ENCODE assay signal across 26 mouse cellular contexts in genomic region chr2:115082292-115082809, GRCm38 (mm10).
A peak's percentile ranks its signal among the peaks of the same experiment; 100 is the strongest.
DNase-seq lines count a peak whose midpoint lies in the region; ATAC-seq and TF ChIP-seq lines count a peak whose summit lies in the region.
"Had no signal": no experiment of that assay in that cellular context is flagged by ENCODE, and none has a peak within 500 bp of the region (broad histone marks: within the 10 kb centered on the region; RNA-seq: fewer than 3 reads in every experiment).

No protein-coding gene starts in this region.

- no peaks in the 10 kb centered on the region for H3K9me3 ChIP-seq in heart, postnatal 0 days (replicated peaks; ENCODE audit: control insufficient read depth, low read length)
- H3K9me3 ChIP-seq in lung, embryonic 15.5 days = no peaks in the 10 kb centered on the region
- H3K9me3 ChIP-seq in kidney, embryonic 16.5 days (ENCODE audit: low read length) = no peaks in the 10 kb centered on the region
- H3K9me3 ChIP-seq in forebrain, embryonic 16.5 days (ENCODE audit: control insufficient read depth, low read length) = no peaks in the 10 kb centered on the region; the same call in 1 of the 2 replicates
- H3K9me3 ChIP-seq: embryonic facial prominence, embryonic 10.5 days; forebrain, embryonic 10.5 days; G1E; hindbrain, embryonic 15.5 days; megakaryocyte, embryonic 14.5 days; neural tube, embryonic 12.5 days had no signal

- no peaks in the 10 kb centered on the region for H3K36me3 ChIP-seq in heart, postnatal 0 days (replicated peaks; ENCODE audit: control insufficient read depth, insufficient read depth, low read length)
- no peaks in the 10 kb centered on the region for H3K36me3 ChIP-seq in heart, adult 2 months (ENCODE audit: control insufficient read depth, insufficient read depth, low read length)
- no peaks in the 10 kb centered on the region for H3K36me3 ChIP-seq in lung, embryonic 15.5 days
- no peaks in the 10 kb centered on the region for H3K36me3 ChIP-seq in kidney, embryonic 16.5 days (ENCODE audit: insufficient read depth, low read length)
- H3K36me3 ChIP-seq in forebrain, embryonic 16.5 days (ENCODE audit: control insufficient read depth, insufficient read depth) = no peaks in the 10 kb centered on the region
- H3K36me3 ChIP-seq: embryonic facial prominence, embryonic 10.5 days; forebrain, embryonic 10.5 days; G1E; hindbrain, embryonic 15.5 days; neural tube, embryonic 12.5 days had no signal

- TF ChIP-seq CTCF in heart, postnatal 0 days (IDR thresholded peaks at IDR 0.05; ENCODE audit: low read depth) = no peak
- no peak for TF ChIP-seq CTCF in heart, adult 2 months (IDR thresholded peaks at IDR 0.05)

- no peak overlapping the region for H3K4me3 ChIP-seq in heart, postnatal 0 days (ENCODE audit: low read depth, low read length)
- H3K4me3 ChIP-seq in heart, adult 2 months = no peak overlapping the region
- H3K4me3 ChIP-seq in lung, embryonic 15.5 days = no peak overlapping the region
- no peak overlapping the region for H3K4me3 ChIP-seq in kidney, embryonic 16.5 days (ENCODE audit: low read length)
- no peak overlapping the region for H3K4me3 ChIP-seq in forebrain, embryonic 16.5 days (replicated peaks; ENCODE audit: low read length)
- H3K4me3 ChIP-seq: embryonic facial prominence, embryonic 10.5 days; forebrain, embryonic 10.5 days; hindbrain, embryonic 15.5 days; left cerebral cortex, adult 2 months; megakaryocyte, embryonic 14.5 days; neural tube, embryonic 12.5 days had no signal

- no peaks in the 10 kb centered on the region; the same call in 1 of the 2 replicates for H3K4me1 ChIP-seq in heart, postnatal 0 days (ENCODE audit: control insufficient read depth, insufficient read depth)
- peaks cover 1% of the 10 kb centered on the region; the same call in 1 of the 2 replicates for H3K4me1 ChIP-seq in heart, adult 2 months (ENCODE audit: control insufficient read depth, insufficient read depth, low read length)
- 0 out of 2 replicates have a peak, but pooled peaks cover 6% of the 10 kb centered on the region for H3K4me1 ChIP-seq in lung, embryonic 15.5 days
- H3K4me1 ChIP-seq in kidney, embryonic 16.5 days (ENCODE audit: insufficient read depth, low read length) = peaks cover 6% of the 10 kb centered on the region; the same call in 1 of the 2 replicates
- no peaks in the 10 kb centered on the region for H3K4me1 ChIP-seq in forebrain, embryonic 16.5 days (replicated peaks; ENCODE audit: control insufficient read depth, insufficient read depth, low read length)
- H3K4me1 ChIP-seq: embryonic facial prominence, embryonic 10.5 days; forebrain, embryonic 10.5 days; hindbrain, embryonic 15.5 days; megakaryocyte, embryonic 14.5 days; neural tube, embryonic 12.5 days had no signal

- TF ChIP-seq EP300 in heart, postnatal 0 days (IDR thresholded peaks at IDR 0.05; ENCODE audit: low read depth) = no peak
- no peak for TF ChIP-seq EP300 in heart, adult 2 months (IDR thresholded peaks at IDR 0.05; ENCODE audit: insufficient read depth, low read depth, low read length)

- DNase-seq in heart, postnatal 0 days (ENCODE audit: low spot score) = no peak
- no peak for DNase-seq in heart, adult 2 months
- DNase-seq in lung, postnatal 10 days = no peak
- peak; percentile 3 to 34 for DNase-seq in kidney, postnatal 25 days
- DNase-seq: B cell, adult 2 months; cerebellum, adult 11-12 months; cerebellum, postnatal 10 days; lung, postnatal 36 days; midbrain, embryonic 14.5 days; retina, postnatal 1 day; right cerebral cortex, postnatal 25 days; spleen, adult 18-20 months; thymus, postnatal 36 days had no signal

- no peak for ATAC-seq in heart, postnatal 0 days (ENCODE audit: insufficient read depth, low read depth)
- ATAC-seq in lung, embryonic 15.5 days (ENCODE audit: borderline replicate concordance, extremely low read depth, low FRiP score, low TSS enrichment) = no peak
- ATAC-seq in kidney, embryonic 16.5 days (ENCODE audit: low FRiP score, low TSS enrichment) = peak; percentile 59; the same call in 1 of the 2 replicates
- ATAC-seq in forebrain, embryonic 16.5 days = no peak
- ATAC-seq: Patski had no signal

- H3K9ac ChIP-seq in heart, postnatal 0 days (replicated peaks; ENCODE audit: low read depth, low read length) = no peak overlapping the region
- H3K9ac ChIP-seq in heart, adult 2 months (ENCODE audit: low read depth, low read length) = no peak overlapping the region
- H3K9ac ChIP-seq in lung, embryonic 15.5 days = no peak overlapping the region
- H3K9ac ChIP-seq in kidney, embryonic 16.5 days (replicated peaks; ENCODE audit: low read length) = no peak overlapping the region
- H3K9ac ChIP-seq in forebrain, embryonic 16.5 days (replicated peaks; ENCODE audit: low read depth, low read length) = no peak overlapping the region
- H3K9ac ChIP-seq: hindbrain, embryonic 15.5 days; liver, embryonic 14.5 days; neural tube, embryonic 12.5 days had no signal

- H3K27ac ChIP-seq in heart, postnatal 0 days (ENCODE audit: low read depth) = peak overlapping the region; percentile 3; the same call in 1 of the 2 replicates
- H3K27ac ChIP-seq in heart, adult 2 months = no peak overlapping the region
- 0 out of 2 replicates have a peak overlapping the region, but pooled peaks have one; percentile 5 for H3K27ac ChIP-seq in lung, embryonic 15.5 days
- H3K27ac ChIP-seq in kidney, embryonic 16.5 days (ENCODE audit: low read length) = peak overlapping the region; percentile 82
- H3K27ac ChIP-seq in forebrain, embryonic 16.5 days (ENCODE audit: low read length) = no peak overlapping the region
- H3K27ac ChIP-seq: embryonic facial prominence, embryonic 10.5 days; forebrain, embryonic 10.5 days; hindbrain, embryonic 15.5 days; left cerebral cortex, adult 2 months; liver, embryonic 14.5 days; neural tube, embryonic 12.5 days had no signal

- 41% methylated on average over 6 of the region's 6 CpGs for WGBS in heart, postnatal 0 days
- WGBS in heart, adult 2 months = 37% methylated on average over 6 of the region's 6 CpGs
- WGBS in lung, embryonic 15.5 days = 60% methylated on average over 6 of the region's 6 CpGs
- WGBS in kidney, embryonic 16.5 days = 43% methylated on average over 6 of the region's 6 CpGs
- 79% methylated on average over 6 of the region's 6 CpGs for WGBS in forebrain, embryonic 16.5 days

- intact Hi-C loops in heart, adult 2 months (cut with DNase I) = no loop called here

- H3K27me3 ChIP-seq in heart, postnatal 0 days (ENCODE audit: control insufficient read depth, insufficient read depth, low read length) = no peaks in the 10 kb centered on the region
- no peaks in the 10 kb centered on the region for H3K27me3 ChIP-seq in heart, adult 2 months (ENCODE audit: control insufficient read depth, insufficient read depth, low read length)
- H3K27me3 ChIP-seq in lung, embryonic 15.5 days = no peaks in the 10 kb centered on the region
- H3K27me3 ChIP-seq in kidney, embryonic 16.5 days (ENCODE audit: insufficient read depth, low read length) = no peaks in the 10 kb centered on the region
- no peaks in the 10 kb centered on the region for H3K27me3 ChIP-seq in forebrain, embryonic 16.5 days (replicated peaks; ENCODE audit: control insufficient read depth, insufficient read depth, low read length)
- H3K27me3 ChIP-seq: CH12.LX; hindbrain, embryonic 15.5 days; megakaryocyte, embryonic 14.5 days; neural tube, embryonic 12.5 days had no signal

- H3K79me2 ChIP-seq in heart, adult 2 months (replicated peaks; ENCODE audit: control insufficient read depth, insufficient read depth, low read length) = no peaks in the 10 kb centered on the region

- no peak for TF ChIP-seq POLR2A in heart, adult 2 months (IDR thresholded peaks at IDR 0.05; ENCODE audit: insufficient read depth, low read depth, low read length)

- H3K4me2 ChIP-seq in heart, postnatal 0 days (ENCODE audit: low read depth, low read length) = no peak overlapping the region
- no peak overlapping the region for H3K4me2 ChIP-seq in lung, embryonic 15.5 days
- H3K4me2 ChIP-seq in kidney, embryonic 16.5 days (replicated peaks; ENCODE audit: low read depth, low read length) = no peak overlapping the region
- H3K4me2 ChIP-seq in forebrain, embryonic 16.5 days (ENCODE audit: low read length) = no peak overlapping the region
- H3K4me2 ChIP-seq: hindbrain, embryonic 15.5 days; neural tube, embryonic 12.5 days had no signal

Comparison
In these comparisons a context has a peak if more than half of its experiments do, and no peak if none do; other contexts are left out.
1. H3K27ac ChIP-seq: peak in heart, postnatal 0 days (single experiment), lung, embryonic 15.5 days (single experiment) and kidney, embryonic 16.5 days (single experiment); none in heart, adult 2 months (single experiment) and forebrain, embryonic 16.5 days (single experiment).
2. DNase-seq: peak in kidney, postnatal 25 days (2 of 2); none in heart, postnatal 0 days (single experiment), heart, adult 2 months (0 of 2) and lung, postnatal 10 days (single experiment).